Mouse (Mus musculus) left cerebral cortex, adult 2 months (tissue): ENCODE results near the gene Cer1. TPM values are rescaled to one million over a fixed set of nuclear protein-coding genes. Genes with fewer than 3 reads are reported as not detected.

Experiments used
- DNase-seq, 2 experiments: peaks; one replicate each; pipeline ENCODE4 v3.0.0; 2021 to 2022; ENCODE audit warnings: low spot score in 2 of 2, mixed read lengths in 1 of 2; ENCODE audit errors: extremely low spot score in 1 of 2
- H3K27ac ChIP-seq: fragments of 200-600 bp; 2 replicates; pipeline ENCODE4 v1.8.1; 2022
- H3K4me3 ChIP-seq: fragments of 200-600 bp; 2 replicates; pipeline ENCODE4 v1.8.1; 2022
- CTCF ChIP-seq: fragments of 200-600 bp; IDR thresholded peaks from 2 replicates; pipeline ENCODE4 v1.8.1; 2022; ENCODE audit warnings: antibody characterized with exemption, mild to moderate bottlenecking, moderate library complexity
- intact Hi-C: fragments of 180-260 bp; cut with DNase I; formaldehyde crosslinking; loops from one replicate; pipeline ENCODE4 v1.15.1; 2025
- long read RNA-seq, 2 experiments: library from polyadenylated mRNA; stranded (forward); transcript quantifications; one replicate each; pipeline ENCODE4 v2.0.0; 2021; ENCODE audit warnings: borderline mapping rate in 2 of 2
- total RNA-seq, 2 experiments: library from RNA; stranded (reverse); gene quantifications; 2 replicates each; pipeline ENCODE4 v1.2.3; 2021

Cer1 gene
- under 1 TPM; 0.19 to 0.52 TPM for total RNA-seq
- long read RNA-seq, experiment 1: 0 reads
- long read RNA-seq, experiment 2: 0 reads

DNA sequence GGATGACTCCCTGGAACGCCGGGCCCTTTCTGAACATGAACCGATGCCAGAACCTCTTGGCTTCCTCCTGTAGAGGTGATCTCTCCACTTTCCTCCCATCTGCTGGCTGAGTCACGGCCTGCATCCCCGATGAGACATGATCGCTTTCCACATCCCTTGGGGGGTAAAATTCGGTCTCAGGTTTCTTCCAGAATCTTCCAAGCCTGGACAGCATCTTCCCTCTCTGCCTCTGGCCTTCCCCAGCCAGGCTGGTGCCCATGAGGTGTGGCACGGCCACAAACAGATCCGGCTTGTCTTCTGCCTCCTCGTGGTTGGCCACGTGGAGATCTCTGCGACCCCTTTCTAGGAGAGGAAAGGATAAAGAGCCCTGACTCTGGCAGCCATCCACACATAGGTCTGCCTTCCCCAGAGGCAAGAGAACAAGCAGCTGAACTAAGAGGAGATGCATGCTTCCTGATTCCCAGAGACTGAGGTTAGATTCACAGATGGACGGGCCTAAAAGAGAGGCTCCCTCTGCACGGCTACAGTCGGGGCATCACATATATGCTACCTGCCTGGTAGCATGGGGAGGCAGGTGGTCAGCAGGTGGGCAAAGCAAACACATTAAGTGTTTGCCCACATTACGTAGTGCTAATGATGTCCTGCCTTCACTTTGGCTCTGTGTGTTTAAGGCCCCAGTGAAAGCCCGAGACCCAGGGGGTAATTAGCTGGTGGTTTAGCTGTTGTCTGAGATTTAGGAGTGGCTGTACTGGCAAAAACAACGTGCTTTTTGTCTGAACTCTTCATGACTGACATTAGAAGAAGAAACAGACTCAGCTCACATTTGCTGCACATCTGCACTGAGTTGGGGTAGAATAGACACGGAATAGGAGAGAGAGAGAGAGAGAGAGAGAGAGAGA lies at the start of gene Cer1:
TSS of gene Cer1 (minus strand) at position 513 of the 899 bp plus-strand sequence.
- DNase-seq: no peak
- intact Hi-C loops: no loop called here
- Histone ChIP-seq H3K27ac (no peak within 1 kb of the TSS), H3K4me3 (no peak within 1 kb of the TSS)
- TF ChIP-seq CTCF: no peak

DNA sequence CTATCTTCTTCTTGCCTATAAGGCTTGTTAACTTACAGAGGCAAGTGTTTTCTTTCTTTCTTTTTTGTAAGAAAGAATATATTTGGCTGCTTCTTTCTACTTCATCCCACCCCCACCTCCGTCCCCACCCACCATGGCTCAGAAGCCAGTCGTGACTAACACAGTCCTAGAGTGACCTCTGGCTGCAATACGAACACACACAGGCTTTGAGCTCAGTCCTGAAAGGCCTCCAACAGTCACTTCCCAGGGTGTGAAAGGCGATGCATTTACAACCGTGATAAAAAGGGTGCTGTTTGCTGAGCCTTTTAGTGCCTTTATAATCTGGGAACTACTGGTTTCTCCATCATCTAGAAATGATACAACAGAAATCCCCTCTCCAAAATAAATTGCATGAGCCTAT lies 49.4 kb upstream of the Cer1 start:
- peak; percentile 43 for TF ChIP-seq CTCF
- Histone ChIP-seq H3K27ac (peak overlapping the region; percentile 73), H3K4me3 (peak overlapping the region; percentile 39)
- no peak for DNase-seq
- intact Hi-C loops: loop anchor here (1.0 to 10.0 kb wide), 6 partner anchors 77 to 1760 kb away; partner anchors contain the start of gene Zdhhc21

DNA sequence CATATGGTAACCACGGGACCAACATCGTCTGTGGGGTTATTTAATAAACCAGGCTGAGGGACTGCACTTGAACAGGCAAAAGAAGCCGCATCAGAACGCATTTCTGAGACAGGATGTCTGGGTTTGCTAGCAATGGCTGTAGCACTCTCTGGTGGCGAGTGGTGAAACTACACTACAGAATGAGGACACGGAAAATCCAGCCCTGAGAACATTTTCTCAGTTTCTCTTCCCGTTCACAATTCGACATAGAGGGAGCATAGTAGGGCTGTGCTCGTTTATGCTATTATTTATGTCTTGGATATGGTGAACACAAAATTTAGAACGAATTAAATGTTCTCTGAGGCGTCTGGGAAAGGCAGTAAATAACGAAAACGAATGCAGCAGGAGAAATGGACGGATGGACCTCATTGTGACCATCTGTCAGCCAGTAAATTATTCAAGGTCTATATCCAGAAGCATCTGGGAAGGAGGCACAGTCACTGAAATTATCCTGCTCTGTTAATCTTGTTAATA lies 48.8 kb upstream of the Cer1 start:
- Histone ChIP-seq H3K27ac (peak overlapping the region; percentile 73), H3K4me3 (peak overlapping the region; percentile 39)
- intact Hi-C loops: loop anchor here (1.0 to 10.0 kb wide), 7 partner anchors 76 to 1759 kb away; partner anchors contain the start of gene Zdhhc21
- DNase-seq: peak; percentile 73 to 85
- TF ChIP-seq CTCF: peak; percentile 95

DNA sequence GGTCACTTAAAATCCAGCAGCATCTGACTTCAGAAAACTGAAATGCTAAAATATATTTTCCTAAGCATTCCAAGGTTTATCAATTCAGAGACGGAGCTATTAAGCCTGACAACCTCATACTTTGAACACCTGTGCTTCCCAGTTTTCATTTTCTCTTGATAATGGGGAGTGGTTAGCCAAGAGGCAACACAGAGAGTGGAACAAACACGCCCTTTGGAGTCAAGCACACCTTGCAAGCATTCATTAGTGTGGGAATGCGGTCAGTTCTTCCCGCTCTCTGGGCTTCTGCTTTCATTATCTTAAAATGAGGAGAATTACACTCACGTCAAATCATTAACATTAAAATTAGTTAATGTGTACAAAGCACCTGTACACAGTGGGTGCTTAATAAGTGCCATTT lies 45.1 kb upstream of the Cer1 start:
- no peak for DNase-seq
- intact Hi-C loops: loop anchor here (5.0 to 10.0 kb wide), 5 partner anchors 73 to 1755 kb away; partner anchors contain the start of gene Zdhhc21
- Histone ChIP-seq H3K4me3 (no peak overlapping the region), H3K27ac (no peak overlapping the region)
- no peak for TF ChIP-seq CTCF

DNA sequence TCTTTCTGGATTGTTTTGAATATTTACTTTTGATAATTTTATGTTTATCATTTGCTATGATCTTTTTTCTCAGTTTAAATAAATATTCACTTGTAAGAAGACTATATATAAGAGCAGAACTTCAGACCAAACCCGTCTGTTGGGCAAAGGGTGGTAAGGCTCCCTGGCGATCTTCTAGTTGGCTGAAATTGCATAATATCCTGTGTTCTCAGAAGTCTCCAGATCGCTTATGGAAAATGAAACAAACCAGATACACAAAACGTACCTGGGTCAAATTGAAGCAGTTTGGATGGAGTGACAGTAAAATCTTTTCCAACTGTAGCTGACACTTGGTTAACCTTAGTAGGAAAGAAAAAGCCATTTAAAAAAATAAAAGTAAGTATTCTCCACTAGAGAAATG lies 37.0 kb upstream of the Cer1 start:
- H3K4me3 ChIP-seq: no peak overlapping the region
- intact Hi-C loops: no loop called here
- no peak for DNase-seq
- no peak overlapping the region for H3K27ac ChIP-seq
- no peak for TF ChIP-seq CTCF

DNA sequence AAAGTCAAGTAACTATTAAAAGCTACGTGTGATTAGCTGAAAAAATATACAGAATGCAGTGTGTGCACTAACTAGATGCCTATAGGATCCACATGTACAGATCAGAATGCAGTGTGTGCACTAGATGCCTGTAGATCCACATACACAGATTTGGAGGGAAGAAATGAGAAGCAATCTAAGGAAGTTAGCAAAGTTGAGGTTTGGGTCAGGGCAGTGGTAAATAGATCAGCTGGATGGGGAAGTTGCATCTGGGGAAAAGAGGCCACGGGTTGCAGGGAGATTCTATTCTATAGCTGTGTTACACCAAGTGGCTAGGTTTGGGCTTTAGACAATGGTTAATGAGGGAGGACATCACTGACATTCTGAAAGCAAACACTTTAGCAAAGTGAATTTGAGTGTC lies 33.7 kb upstream of the Cer1 start:
- no peak for DNase-seq
- intact Hi-C loops: loop anchor here (5.0 kb wide), 1 partner anchor 61 kb away; the partner anchor contains the start of gene Zdhhc21
- TF ChIP-seq CTCF: no peak
- no peak overlapping the region for H3K27ac ChIP-seq
- H3K4me3 ChIP-seq: no peak overlapping the region

DNA sequence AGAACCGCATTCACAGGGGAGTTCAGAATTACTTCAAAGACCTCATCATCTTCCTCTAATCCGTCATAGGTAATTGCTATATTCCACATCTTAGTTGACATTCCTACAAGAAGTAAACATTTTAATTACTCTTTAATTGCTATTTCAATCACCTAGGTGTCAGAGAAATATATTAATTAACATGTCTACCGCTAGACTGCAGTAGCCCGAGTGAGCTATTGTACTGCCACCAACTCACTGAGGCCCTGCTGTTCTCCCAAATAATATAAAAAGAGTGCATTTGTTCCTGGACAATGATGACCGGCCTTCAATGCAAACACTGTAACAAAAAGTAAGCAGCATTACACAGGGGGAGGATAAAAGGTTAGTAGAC lies 31.7 kb upstream of the Cer1 start:
- DNase-seq: no peak
- intact Hi-C loops: loop anchor here (5.0 kb wide), 1 partner anchor 59 kb away; the partner anchor contains the start of gene Zdhhc21
- H3K27ac ChIP-seq: 0 out of 2 replicates have a peak overlapping the region, but pooled peaks have one; percentile 15
- peak overlapping the region; percentile 1; the same call in 1 of the 2 replicates for H3K4me3 ChIP-seq
- TF ChIP-seq CTCF: no peak

DNA sequence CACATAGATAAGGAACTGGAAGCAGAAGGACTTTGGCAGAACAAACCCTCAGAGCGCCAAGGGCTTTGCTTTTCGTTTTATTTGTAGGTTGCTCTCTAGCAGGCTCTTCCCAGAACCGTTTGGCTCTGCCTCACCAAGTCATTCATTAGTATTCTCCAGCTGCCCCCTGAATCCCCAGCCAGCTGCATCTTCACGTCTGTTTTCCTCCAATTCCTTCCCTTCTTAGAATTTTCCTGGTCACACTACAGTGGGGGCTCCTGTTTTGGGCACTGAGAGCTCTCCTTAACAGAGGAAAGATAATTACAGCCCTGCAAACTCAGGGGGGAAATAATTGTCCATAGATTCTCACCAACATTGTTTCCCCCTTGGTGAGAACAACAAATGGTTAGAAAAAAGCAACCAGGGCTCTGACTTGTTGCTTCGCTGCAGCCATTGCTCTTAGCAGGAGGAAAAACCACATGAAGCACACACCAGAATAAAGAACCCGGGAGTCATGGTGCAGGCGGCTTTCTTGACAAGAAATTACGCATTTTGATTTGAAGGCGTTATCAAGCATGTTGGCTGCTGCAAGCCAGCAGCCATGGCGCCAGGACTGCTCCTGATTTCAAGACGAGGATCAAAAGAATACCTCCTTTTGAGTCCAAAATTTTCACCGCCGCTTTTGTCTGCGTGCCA lies 31.2 kb upstream of the Cer1 start:
- DNase-seq: no peak
- intact Hi-C loops: loop anchor here (5.0 kb wide), 1 partner anchor 59 kb away; the partner anchor contains the start of gene Zdhhc21

DNA sequence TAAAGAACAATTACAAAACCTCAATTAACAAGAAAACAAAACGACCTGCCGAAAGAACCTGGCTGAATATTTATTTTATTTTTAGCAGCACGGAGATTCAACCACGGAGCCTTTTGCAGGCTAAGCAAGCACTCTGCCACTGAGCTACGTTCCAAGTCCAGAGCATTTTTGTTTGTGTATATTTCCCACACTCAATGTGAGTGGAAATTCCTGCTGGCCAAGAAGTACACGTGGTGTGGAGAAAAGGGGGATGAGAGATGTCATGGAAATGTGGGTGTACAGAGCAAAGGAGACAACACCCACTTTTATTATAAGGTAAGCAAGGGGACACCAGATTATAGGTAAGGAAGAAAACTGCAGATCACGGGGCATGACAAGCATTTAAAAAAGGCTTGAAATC lies 30.6 kb upstream of the Cer1 start:
- no peak overlapping the region for H3K27ac ChIP-seq
- no peak overlapping the region for H3K4me3 ChIP-seq

More for the DNA sequence above, 31.2 kb upstream of the Cer1 start:
- TF ChIP-seq CTCF: no peak
- Histone ChIP-seq H3K4me3 (peak overlapping the region; percentile 1), H3K27ac (0 out of 2 replicates have a peak overlapping the region, but pooled peaks have one; percentile 15)

DNA sequence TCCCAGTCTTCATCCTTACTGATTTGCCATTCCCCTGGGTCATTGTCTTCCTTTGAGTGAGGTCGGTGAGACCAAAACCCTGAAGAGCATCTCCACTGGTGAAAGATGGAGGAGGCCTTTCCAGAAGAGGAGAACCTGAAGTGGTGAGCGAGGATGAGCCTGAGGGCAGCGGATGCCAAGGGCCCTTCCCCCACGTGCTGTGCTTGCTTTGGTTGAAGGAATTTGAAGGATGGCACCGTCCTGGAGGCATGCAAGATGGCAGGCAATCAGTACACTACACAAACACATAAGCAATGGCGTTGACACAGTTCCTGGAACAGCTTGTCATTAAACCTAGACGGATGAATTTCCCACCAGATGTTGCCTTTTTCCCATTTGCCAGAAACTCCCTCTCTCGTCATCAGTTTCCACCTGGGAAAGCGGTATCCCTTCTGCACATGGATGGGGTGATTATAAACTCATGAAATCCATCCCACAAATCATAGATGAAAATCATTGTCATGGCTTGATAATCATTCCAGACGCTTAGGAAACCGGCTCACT lies 29.7 kb upstream of the Cer1 start:
- no peak overlapping the region for H3K27ac ChIP-seq
- no peak for TF ChIP-seq CTCF
- intact Hi-C loops: loop anchor here (5.0 kb wide), 1 partner anchor 57 kb away; the partner anchor contains the start of gene Zdhhc21
- DNase-seq: no peak
- H3K4me3 ChIP-seq: no peak overlapping the region

More for the DNA sequence above, 30.6 kb upstream of the Cer1 start:
- TF ChIP-seq CTCF: no peak
- intact Hi-C loops: loop anchor here (5.0 kb wide), 1 partner anchor 58 kb away; the partner anchor contains the start of gene Zdhhc21
- no peak for DNase-seq

DNA sequence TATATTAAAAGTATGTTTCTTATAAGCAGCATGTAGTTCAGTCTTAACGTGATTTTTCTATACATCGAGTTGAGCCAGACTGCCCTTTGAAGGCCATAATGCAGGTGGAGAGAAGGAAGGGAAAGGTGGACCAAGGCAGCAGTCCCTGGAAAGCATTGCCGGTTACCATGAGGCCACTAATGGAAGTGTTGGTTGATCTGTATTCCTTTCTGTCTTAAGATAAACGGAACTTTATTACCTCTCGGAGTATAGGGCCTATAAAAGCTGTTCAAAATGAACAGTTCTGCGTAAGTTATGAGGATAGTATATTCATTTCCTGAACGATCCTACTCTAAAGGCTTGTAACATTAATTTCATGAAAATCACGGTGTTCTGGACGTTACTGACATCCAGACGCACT lies 10.3 kb upstream of the Cer1 start:
- intact Hi-C loops: no loop called here
- Histone ChIP-seq H3K4me3 (no peak overlapping the region), H3K27ac (no peak overlapping the region)
- DNase-seq: no peak
- TF ChIP-seq CTCF: no peak
